Mouse (Mus musculus): Measurements from ENCODE around the gene Irf4.

Gene Irf4

GRCm38 (mm10) chr13:30802336-30802955 lies 53.4 kb downstream of the Irf4 start:
- no peak for DNase-seq (ENCODE audit: low read depth, low spot score)

DNA sequence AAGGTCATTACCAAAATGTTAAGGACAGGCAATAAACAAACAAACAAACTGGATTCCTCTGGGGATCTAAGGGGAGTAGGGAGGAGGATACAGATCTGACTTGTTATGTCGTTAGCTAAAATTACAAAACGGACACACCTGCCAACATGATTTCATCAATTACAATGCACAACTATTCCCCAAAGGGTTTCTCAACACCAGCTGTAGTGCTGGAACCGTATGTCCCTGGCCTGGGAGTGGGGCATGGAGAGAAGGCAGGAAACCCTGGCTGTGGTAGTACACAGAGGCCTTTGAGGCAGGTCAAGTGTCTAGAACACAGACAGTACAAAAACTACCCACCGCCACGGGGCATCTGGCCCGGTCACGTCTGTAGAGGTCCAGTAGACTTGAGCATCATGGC lies 60.2 kb downstream of the Irf4 start:
- DNase-seq (ENCODE audit: low read depth, low spot score) = no peak

DNA sequence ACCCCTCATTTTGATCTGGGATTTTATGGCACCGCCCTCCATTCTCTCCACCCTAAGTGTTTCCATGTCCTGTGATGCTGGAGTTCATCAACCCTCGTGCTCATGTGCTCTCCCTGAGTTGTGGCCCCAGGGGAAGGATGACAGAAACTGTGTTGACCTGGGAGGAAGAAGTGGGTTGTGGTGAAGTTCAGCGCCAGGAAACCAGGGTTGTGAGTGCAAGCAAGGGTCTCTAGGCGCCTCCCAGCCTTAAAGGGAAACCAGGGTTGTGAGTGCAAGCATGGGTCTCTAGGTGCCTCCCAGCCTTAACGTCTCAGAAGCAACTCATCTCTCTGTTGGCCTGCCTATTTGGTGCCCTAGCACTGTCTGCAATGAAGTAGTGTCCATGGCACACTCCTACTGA lies 64.4 kb downstream of the Irf4 start:
- DNase-seq (ENCODE audit: low read depth, low spot score) = no peak

DNA sequence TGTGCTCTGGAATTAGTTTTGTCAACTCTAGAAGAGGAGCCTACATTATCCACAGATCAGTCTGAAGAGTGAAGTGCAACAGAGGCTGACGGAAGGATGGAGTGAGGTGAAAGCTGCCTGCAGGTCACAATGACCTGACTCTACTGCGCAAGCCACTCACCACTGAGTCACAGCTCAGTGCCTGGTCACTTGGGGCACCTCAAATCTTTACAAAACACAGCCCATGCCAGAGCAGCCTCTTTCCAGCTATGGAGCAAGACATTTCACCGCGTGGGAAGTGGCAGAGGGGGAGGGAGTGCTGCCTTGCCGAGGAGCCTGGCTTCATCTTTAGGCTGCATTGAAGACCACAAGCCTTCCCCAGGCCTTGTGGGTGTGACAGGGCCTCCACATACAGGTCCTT lies 65.2 kb downstream of the Irf4 start:
- DNase-seq (ENCODE audit: low read depth, low spot score) = no peak

Data from embryo, embryonic 11.5 days (tissue).